Mouse (Mus musculus) megakaryocyte progenitor cell, adult 5-6 weeks (primary cell): Measurements from ENCODE around the gene Otulin. TPM values are rescaled to one million over a fixed set of nuclear protein-coding genes. Genes with fewer than 3 reads are reported as not detected.

Experiments
- ATAC-seq: replicated peaks from 2 replicates; pipeline ENCODE4 v1.8.0; 2016; ENCODE audit warnings: mild to moderate bottlenecking, moderate TSS enrichment, inconsistent platforms; ENCODE audit not compliant: poor library complexity
- total RNA-seq, 2 experiments: library from RNA; stranded (forward) in 1 of 2; stranded (reverse) in 1 of 2; fragments of 157-497, 149-512 nt in 1 of 2; fragments of 200-1000 nt in 1 of 2; gene quantifications; 2 replicates each; pipeline versions ENCODE4 v1.2.3 to v1.2.4; 2015 to 2017

The Otulin gene
- total RNA-seq, 2 experiments from 2014 or later: 35.4 to 72.0 TPM

- no peak for ATAC-seq
These were observed 121.5 kb downstream of the Otulin start for GRCm38 (mm10) chr15:27508982-27509381.

- ATAC-seq: no peak
These were observed 122.3 kb downstream of the Otulin start for GRCm38 (mm10) chr15:27508169-27508568.

- ATAC-seq: no peak
These were observed 123.4 kb downstream of the Otulin start for GRCm38 (mm10) chr15:27506893-27507596.

- peak; percentile 62 for ATAC-seq
These were observed 124.2 kb downstream of the Otulin start for GRCm38 (mm10) chr15:27506127-27506886.

GRCm38 (mm10) chr15:27503801-27504730 is 126.4 kb downstream of the Otulin start:
- ATAC-seq: peak; percentile 38

- no peak for ATAC-seq
These were observed 127.3 kb downstream of the Otulin start for GRCm38 (mm10) chr15:27503221-27503620.

- no peak for ATAC-seq
These were observed 128.2 kb downstream of the Otulin start for GRCm38 (mm10) chr15:27502338-27502737.

GRCm38 (mm10) chr15:27500390-27500789 is 130.1 kb downstream of the Otulin start:
- no peak for ATAC-seq

- no peak for ATAC-seq
These were observed 132.4 kb downstream of the Otulin start for GRCm38 (mm10) chr15:27498078-27498477.

- ATAC-seq: peak; percentile 7; the same call in 1 of the 2 replicates
These were observed 133.0 kb downstream of the Otulin start for GRCm38 (mm10) chr15:27497300-27497997.

- peak; percentile 64 for ATAC-seq
These were observed 133.7 kb downstream of the Otulin start for GRCm38 (mm10) chr15:27496596-27497299.

- ATAC-seq: no peak
These were observed 134.5 kb downstream of the Otulin start for GRCm38 (mm10) chr15:27495981-27496401.

GRCm38 (mm10) chr15:27493516-27493915 is 137.0 kb downstream of the Otulin start:
- no peak for ATAC-seq

GRCm38 (mm10) chr15:27492734-27493133 is 137.8 kb downstream of the Otulin start:
- ATAC-seq: no peak

Other genes with a start within 250 kb of the Otulin start
- 23.2 and 24.7 TPM in 2 replicates for gene Ank, start 164.0 kb downstream of the Otulin start, total RNA-seq (2015)
- 9.7 and 10.3 TPM in 2 replicates for gene Ank, start 164.0 kb downstream of the Otulin start, total RNA-seq (2017)
- 69.7 and 87.3 TPM in 2 replicates for gene Otulinl, start 50.9 kb upstream of the Otulin start, total RNA-seq (2015)
- gene Otulinl, start 50.9 kb upstream of the Otulin start, total RNA-seq (2017): 30.3 and 37.4 TPM in 2 replicates